Mouse (Mus musculus): ENCODE measurements around the gene Ifna14.
A peak's percentile ranks its signal among the peaks of the same experiment; 100 is the strongest.
"Not testable (repeated sequence)": the region's sequence is repeated elsewhere in the genome, so short reads cannot be mapped to it uniquely, and the experiment has no call there.

Ifna14 gene

DNA sequence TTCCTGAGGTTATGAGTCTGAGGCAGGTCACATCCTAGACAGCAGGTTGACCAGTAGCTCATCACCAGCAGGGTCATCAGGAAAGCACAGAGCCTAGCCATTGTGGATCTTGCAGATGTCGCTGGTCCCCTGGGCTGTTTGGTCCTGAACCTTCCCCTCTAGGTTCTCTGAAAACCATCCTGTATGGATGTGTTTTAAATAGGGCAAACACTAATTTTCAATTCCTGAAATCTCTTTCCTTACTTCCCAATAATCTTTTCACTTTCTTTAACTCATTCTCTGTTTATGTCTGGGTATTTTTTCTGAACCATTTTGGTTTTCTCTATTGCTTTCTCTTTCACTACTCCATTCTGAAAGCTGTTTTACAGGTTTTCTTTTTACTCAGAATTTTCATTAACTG is at the start of gene Ifna14:
Gene Ifna14 (minus strand): TSS at position 101 of the 400 bp plus-strand sequence.
- no peak for DNase-seq (ENCODE audit: low read depth, low spot score)

DNA sequence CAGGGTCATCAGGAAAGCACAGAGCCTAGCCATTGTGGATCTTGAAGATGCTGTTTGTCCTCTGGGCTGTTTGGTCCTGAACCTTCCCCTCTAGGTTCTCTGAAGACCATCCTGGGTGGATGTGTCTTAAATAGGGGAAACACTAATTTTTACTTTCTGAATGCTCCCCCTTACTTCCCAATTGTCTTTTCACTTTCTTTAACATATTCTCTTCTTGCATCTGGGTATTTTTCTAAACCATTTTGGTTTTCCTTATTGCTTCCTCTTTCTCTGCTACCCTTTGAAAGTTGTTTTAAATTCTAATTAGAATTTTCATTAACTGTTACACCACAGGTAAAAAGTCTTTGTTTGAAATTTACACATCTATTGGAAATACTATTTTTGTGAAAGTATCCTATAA is 31.7 kb upstream of the Ifna14 start, which contains the start of gene Ifna12:
Gene Ifna12 (minus strand): TSS at position 101 of the 400 bp plus-strand sequence.
- DNase-seq (ENCODE audit: low read depth, low spot score), result no peak

GRCm38 (mm10) chr4:88592285-88592684 is 20.7 kb upstream of the Ifna14 start, which contains the start of gene Ifna9:
Gene Ifna9 (minus strand): TSS chr4:88592385.
- DNase-seq (ENCODE audit: low read depth, low spot score), result no peak

DNA sequence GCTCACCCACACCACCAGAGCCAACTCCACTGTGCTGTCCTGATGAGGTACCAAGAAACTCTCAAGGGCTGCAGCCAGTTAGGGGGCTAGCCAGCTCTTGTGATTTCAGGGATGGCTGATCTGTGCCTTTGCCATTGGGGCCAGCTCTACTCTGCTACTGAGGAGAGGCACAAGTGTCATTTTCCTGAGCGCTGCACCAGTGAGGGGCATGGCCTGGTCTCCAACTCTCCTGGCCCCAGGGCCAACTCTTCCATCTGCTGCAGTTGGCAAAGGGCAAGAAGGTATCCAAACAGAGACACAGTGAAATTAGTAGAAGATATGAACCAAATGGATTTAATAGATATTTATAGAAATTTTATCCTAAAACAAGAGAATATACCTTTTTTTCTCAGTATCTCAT is 9.8 kb downstream of the Ifna14 start:
- no peak for DNase-seq (ENCODE audit: low read depth, low spot score)

DNA sequence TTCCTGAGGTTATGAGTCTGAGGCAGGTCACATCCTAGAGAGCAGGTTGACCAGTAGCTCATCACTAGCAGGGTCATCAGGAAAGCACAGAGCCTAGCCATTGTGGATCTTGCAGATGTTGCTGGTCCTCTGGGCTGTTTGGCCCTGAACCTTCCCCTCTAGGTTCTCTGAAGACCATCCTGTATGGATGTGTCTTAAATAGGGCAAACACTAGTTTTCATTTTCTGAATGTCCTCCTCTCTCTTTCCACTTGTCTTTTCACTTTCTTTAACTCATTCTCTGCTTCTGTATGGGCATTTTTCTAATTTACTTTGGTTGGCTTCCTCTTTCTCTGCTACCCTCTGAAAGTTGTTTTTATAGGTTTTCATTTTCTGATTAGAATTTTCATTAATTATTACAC is 13.5 kb downstream of the Ifna14 start, which contains the start of gene Ifna15:
Gene Ifna15 (minus strand): TSS at position 101 of the 400 bp plus-strand sequence.
- DNase-seq (ENCODE audit: low read depth, low spot score), result not testable (repeated sequence)

GRCm38 (mm10) chr4:88550161-88550945 is 21.2 kb downstream of the Ifna14 start:
- peak; percentile 40 for DNase-seq (ENCODE audit: low read depth, low spot score)

DNA sequence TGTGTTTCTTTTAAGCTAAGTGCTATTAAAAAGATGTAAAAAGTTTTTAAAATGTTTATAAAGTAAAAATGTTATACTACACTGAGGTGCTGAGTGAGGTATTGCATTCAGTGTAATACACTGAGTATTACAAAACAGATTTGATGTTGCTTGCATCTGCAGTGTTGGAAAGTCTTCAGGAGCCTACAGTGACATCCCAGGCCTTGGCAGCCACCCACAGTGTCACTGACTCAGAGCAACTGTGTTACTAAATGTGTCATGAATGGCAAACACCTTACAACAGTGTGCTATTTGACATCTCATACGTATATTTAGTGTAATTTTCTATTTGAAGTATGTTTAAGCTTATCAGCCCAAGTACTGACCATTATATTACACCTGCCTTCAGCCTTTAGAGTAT is 23.6 kb downstream of the Ifna14 start:
- DNase-seq (ENCODE audit: low read depth, low spot score), result no peak

DNA sequence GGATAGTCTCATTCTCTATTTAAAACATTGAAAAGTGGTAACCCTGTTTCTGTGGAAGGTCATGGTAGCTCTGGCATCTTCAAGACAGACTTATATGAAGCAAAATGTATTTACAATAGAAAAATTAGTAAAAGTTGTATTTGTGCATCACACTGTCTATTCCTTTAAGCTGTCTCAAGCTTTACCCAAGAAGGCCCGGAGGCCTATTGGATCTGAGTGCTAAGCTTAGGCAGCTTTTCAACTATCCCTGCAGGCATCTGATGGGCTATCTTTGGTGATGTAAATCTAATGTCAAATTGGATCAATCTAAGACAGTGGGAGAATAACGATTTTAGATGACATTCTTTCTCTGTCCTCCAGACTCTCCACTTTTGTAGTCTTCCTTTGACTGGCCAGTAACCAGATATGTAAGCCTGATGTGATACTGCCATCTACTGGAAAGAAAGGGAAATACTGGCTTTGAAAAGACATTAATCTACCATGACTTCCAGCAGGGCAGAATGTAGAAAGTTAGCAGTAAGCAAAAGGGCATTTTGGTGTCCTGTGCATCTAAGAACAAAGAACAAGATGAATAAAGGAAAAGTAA is 27.9 kb downstream of the Ifna14 start:
- DNase-seq (ENCODE audit: low read depth, low spot score), result peak; percentile 51

DNA sequence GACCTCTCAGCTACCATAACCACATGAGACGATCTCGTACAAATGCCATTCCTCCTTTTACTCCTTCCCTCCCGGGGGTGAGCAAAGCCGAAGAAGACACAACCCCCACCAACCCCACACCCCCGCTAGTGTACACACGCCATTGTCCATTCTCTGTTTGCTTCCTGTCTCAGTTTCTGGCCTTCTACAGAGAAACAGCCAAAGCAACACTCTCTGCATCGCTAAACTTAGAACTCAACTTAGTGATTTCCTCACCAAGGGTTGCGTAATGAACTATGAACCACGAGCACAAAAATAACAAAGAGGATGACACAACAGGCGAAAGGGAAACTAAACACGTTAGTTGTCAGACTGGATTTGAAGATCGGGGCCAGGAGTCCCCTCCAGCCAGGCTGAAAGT is 34.3 kb downstream of the Ifna14 start:
- DNase-seq (ENCODE audit: low read depth, low spot score), result peak; percentile 13

GRCm38 (mm10) chr4:88536640-88537039 is 35.0 kb downstream of the Ifna14 start:
- DNase-seq (ENCODE audit: low read depth, low spot score), result no peak

DNA sequence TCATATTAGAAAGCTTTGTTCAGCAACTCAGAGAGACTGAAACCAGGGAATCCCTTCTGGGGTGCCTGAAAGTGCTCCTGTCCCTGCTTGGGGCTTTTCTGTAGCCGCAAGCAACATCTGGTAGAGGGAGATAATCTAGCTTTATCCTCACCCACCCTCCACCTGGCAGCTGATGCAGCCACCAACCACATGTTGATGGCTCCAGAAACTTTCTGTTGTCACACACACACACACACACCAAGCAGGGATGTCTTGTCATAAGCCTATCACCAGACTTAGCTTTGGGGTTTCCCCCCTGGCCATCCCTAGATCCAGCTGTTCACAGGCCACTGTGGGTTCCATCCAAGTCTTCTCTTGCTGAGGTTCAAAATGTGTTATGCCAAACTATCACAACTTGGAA is 35.9 kb downstream of the Ifna14 start:
- DNase-seq (ENCODE audit: low read depth, low spot score), result no peak

GRCm38 (mm10) chr4:88534903-88535302 is 36.7 kb downstream of the Ifna14 start:
- DNase-seq (ENCODE audit: low read depth, low spot score), result no peak

- DNase-seq (ENCODE audit: low read depth, low spot score), result no peak
These were observed 38.1 kb downstream of the Ifna14 start for GRCm38 (mm10) chr4:88533499-88533898.

DNA sequence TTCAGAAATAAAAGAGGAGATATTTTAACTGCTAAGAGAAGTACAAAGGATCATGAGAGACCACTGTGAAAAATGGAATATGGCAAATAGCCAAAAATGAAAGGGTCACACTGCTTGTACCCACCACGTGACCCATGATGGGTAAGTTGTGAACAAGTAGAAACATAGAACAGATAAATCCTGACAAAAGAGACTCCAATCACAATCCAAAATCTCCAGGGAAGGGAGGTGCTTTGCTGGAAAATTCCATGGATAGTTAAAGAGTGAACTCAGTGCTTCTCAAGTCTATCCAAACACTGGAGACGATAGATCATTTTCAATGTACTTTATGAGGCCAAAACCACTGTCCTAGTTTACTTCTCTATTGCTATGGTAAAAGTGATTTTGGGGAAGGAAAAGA is 40.7 kb downstream of the Ifna14 start:
- DNase-seq (ENCODE audit: low read depth, low spot score), result no peak

GRCm38 (mm10) chr4:88530271-88530670 is 41.3 kb downstream of the Ifna14 start:
- DNase-seq (ENCODE audit: low read depth, low spot score), result no peak

- DNase-seq (ENCODE audit: low read depth, low spot score), result no peak
These were observed 45.1 kb downstream of the Ifna14 start for GRCm38 (mm10) chr4:88526379-88527049.

GRCm38 (mm10) chr4:88525393-88525792 is 46.2 kb downstream of the Ifna14 start:
- no peak for DNase-seq (ENCODE audit: low read depth, low spot score)

DNA sequence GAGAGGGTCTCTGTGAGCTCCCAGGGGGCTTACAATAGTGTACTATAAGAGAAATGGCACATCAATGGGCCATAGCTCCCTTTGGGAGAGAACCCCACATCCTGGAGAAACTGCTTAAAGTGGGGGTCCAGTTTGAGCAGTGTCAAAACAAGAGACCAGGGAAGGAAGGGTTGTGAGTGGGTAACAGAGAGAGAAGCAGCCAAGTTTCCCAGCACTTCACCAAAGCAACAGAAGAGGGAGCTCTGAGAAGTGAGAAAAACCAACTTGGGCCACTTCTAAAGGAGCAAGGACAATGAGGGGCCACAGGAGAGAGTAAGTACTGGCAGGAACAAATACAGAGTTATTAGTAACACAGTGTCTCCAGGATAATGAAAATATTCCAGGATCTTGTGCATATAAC is 48.4 kb downstream of the Ifna14 start:
- no peak for DNase-seq (ENCODE audit: low read depth, low spot score)

DNA sequence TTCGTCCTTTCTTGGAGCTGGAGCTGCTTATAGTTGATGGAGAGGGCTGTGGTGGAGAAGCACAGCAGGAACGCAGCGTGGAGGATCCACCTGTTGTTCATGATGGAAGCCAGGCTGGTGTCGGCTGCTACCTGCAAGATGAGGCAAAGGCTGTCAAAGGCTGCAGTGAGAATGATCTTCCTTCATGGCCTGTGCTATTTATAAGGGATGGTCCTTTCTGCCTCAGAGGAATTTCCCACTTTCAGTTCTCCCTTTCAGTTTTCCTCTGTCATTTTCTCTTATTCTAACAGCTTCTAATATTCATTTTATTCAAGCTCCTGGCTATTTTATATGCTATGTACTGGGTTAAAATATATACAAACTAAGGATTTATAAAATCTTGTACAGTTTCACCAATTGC is 48.9 kb downstream of the Ifna14 start, which contains the start of gene Ifnb1:
Gene Ifnb1 (minus strand): TSS at position 101 of the 400 bp plus-strand sequence.
- DNase-seq (ENCODE audit: low read depth, low spot score), result no peak

All from telencephalon, adult 2 months (tissue).